Mouse (Mus musculus) liver, embryonic 14.5 days (tissue): ENCODE data around the gene Rnf111.

Experiments
- CTCF ChIP-seq: IDR thresholded peaks from 2 replicates; pipeline ENCODE4 v1.5.1; 2016; ENCODE audit warnings: antibody characterized with exemption, low read depth, control low read depth
- EP300 ChIP-seq: IDR thresholded peaks from 2 replicates; pipeline ENCODE4 v1.6.1; 2016; ENCODE audit warnings: antibody characterized with exemption, low read depth

DNA sequence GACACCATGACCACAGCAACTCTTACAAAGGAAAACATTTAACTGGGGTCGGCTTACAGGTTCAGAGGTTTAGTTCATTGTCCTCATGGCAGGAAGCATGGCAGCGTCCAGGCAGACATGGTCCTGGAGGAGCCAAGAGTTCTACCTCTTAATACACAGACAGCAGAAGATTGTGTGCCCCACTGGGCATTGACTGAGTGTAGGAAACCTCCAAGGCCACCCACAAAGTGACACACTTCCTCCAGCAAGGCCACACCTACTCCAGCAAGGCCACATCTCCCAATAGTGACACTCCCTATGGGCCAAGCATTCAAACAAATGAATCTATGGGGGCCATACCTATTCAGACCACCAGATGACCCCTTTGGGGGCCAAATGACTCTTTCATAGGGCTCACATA, 107.4 kb downstream of the Rnf111 start:
- TF ChIP-seq CTCF (no peak), EP300 (no peak)
